Mouse (Mus musculus) intestine, postnatal 0 days (tissue): Measurements from ENCODE around the gene Plcb2. TPM values are rescaled to one million over a fixed set of nuclear protein-coding genes. Genes with fewer than 3 reads are reported as not detected.

Experiments
- ATAC-seq: fragments of 200-750 bp; cut with Nextera tagmentation; 2 replicates; pipeline ENCODE4 v1.8.0; 2017; ENCODE audit warnings: mild to moderate bottlenecking, moderate TSS enrichment, moderate library complexity
- H3K27ac ChIP-seq: fragments of 300-500 bp; sonication (generic); 2 replicates; pipeline ENCODE4 v1.5.1; 2014; ENCODE audit warnings: mild to moderate bottlenecking, low read depth, low read length, moderate library complexity
- H3K27me3 ChIP-seq: fragments of 300-500 bp; sonication (generic); replicated peaks from 2 replicates; pipeline ENCODE4 v1.6.1; 2014; ENCODE audit warnings: low read length, mixed read lengths; ENCODE audit not compliant: control insufficient read depth, insufficient read depth
- H3K36me3 ChIP-seq: fragments of 300-500 bp; sonication (generic); 2 replicates; pipeline ENCODE4 v1.6.1; 2014; ENCODE audit warnings: mild to moderate bottlenecking, moderate library complexity; ENCODE audit not compliant: control insufficient read depth, insufficient read depth
- H3K4me1 ChIP-seq: fragments of 300-500 bp; sonication (generic); replicated peaks from 2 replicates; pipeline ENCODE4 v1.6.1; 2014; ENCODE audit warnings: antibody characterized with exemption, low read length, mixed read lengths; ENCODE audit not compliant: control insufficient read depth, insufficient read depth
- H3K4me2 ChIP-seq: fragments of 300-500 bp; sonication (generic); replicated peaks from 2 replicates; pipeline ENCODE4 v1.6.1; 2014; ENCODE audit warnings: low read depth, mild to moderate bottlenecking, moderate library complexity
- H3K4me3 ChIP-seq: fragments of 300-500 bp; sonication (generic); 2 replicates; pipeline ENCODE4 v1.5.1; 2014; ENCODE audit warnings: low read depth, low read length
- H3K9ac ChIP-seq: fragments of 300-500 bp; sonication (generic); 2 replicates; pipeline ENCODE4 v1.6.1; 2014; ENCODE audit warnings: mild to moderate bottlenecking, low read depth, low read length
- H3K9me3 ChIP-seq: fragments of 300-500 bp; sonication (generic); 2 replicates; pipeline ENCODE4 v1.6.1; 2016; ENCODE audit warnings: mixed run types; ENCODE audit not compliant: control insufficient read depth
- CTCF ChIP-seq: sonication (generic); IDR thresholded peaks from 2 replicates; pipeline ENCODE4 v1.5.1; 2016; ENCODE audit warnings: low read depth, mild to moderate bottlenecking, control low read depth, antibody characterized with exemption, moderate library complexity
- WGBS: fragments of 180-500 bp; shearing (Covaris S2); extraction: QIAGEN DNeasy Blood & Tissue Kit; methylation state at CpG from one replicate; pipeline ENCODE4 v1.1.7; 2014; 5-methylcytosine and 5-hydroxymethylcytosine counted together
- polyA plus RNA-seq: library from polyadenylated mRNA; unstranded; fragments of >200 nt; fragmentation: Nextera tagmentation; extraction: Ambion mirVana; gene quantifications from 2 replicates; pipeline ENCODE4 v1.2.1, GENCODE M21; 2015

Gene Plcb2
- polyA plus RNA-seq, 1 experiment from 2014 or later: 0.59 TPM

DNA sequence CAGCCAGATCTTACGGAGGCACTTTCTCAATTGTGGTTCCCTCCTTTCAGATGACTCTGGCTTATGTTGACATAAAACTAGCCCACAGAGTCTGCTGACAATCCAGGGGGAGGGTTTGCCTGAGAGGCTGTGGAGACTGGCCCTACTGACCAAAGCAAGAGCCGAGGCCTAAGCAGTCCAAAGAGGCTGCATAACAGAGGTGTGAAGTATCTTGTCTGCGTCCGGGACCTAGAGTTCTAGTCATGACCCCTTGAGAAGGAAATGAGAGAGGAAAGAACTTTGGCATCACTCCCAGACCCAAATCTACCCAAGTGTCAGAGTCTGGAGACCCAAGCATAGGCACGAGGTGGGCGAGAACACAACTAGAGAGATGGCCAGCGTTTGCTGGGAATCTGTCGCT is 41.5 kb downstream of the Plcb2 start:
- Histone ChIP-seq H3K4me1 (no peaks in the 10 kb centered on the region), H3K4me2 (no peak overlapping the region), H3K9ac (no peak overlapping the region), H3K27ac (no peak overlapping the region), H3K27me3 (no peaks in the 10 kb centered on the region), H3K9me3 (no peaks in the 10 kb centered on the region), H3K36me3 (no peaks in the 10 kb centered on the region), H3K4me3 (no peak overlapping the region)
- ATAC-seq: no peak
- TF ChIP-seq CTCF: no peak
- 64% methylated on average over 8 of the region's 8 CpGs for WGBS

DNA sequence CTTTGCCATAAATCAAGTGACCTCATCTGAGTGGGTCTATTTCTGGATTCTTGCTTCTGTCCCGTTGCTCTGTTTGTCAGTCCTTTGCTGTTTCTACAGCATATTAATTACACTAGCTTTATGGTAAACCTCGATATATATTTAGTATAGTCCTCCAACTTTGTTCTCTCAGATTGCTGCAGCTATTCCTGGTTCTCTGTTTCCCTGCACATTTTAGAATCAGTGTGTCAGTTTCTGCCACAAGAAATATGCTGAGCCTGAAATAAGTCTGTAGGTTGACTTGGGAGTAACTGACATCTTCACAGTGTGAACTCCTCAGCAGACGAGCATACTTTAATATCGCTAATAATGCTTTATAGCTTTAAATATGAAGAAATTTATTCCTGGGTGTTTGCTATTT is 43.1 kb downstream of the Plcb2 start:
- 83% methylated on average over 4 of the region's 4 CpGs for WGBS
- Histone ChIP-seq H3K9me3 (no peaks in the 10 kb centered on the region), H3K4me2 (no peak overlapping the region), H3K4me3 (no peak overlapping the region), H3K9ac (no peak overlapping the region), H3K36me3 (no peaks in the 10 kb centered on the region), H3K27me3 (no peaks in the 10 kb centered on the region), H3K4me1 (no peaks in the 10 kb centered on the region), H3K27ac (no peak overlapping the region)
- no peak for ATAC-seq
- no peak for TF ChIP-seq CTCF

DNA sequence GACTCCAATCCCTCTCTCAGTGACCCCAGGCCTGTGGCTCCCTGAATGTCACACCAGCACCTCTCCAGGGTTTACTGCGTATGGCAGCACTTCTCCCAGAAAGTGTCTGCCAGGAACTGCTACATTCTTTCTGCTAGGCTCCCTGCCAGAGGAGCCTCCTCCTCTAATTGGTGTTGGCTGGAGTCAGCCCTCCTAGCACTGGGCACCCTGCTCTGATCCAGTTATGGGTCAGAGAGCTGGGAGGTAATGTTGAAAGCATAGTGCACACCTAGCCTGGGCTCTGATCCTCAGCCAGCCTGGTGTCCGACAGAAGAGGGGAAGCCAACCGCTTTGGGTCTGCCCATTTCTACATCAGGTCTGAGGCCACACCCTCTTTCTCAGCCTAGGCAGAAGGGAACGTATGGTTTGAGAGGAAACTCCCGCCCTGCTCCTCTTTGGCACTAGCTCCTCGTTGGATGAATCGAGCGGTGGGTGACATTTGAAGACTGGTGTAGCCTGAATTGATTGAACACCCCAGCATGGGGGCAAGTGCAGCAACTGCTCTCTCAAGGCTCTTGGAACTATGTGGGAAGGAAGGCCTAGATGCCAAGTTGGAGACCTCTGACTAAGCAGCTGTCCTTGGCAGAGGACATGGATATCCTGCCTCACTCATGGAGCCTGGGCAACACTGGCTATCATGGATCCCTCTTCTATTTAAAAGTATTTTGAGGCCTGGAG is 45.5 kb downstream of the Plcb2 start:
- H3K27me3 ChIP-seq: no peaks in the 10 kb centered on the region; the same call in 1 of the 2 replicates
- H3K9me3 ChIP-seq: no peaks in the 10 kb centered on the region
- no peak for TF ChIP-seq CTCF
- H3K4me1 ChIP-seq: no peaks in the 10 kb centered on the region
- no peak overlapping the region for H3K27ac ChIP-seq
- ATAC-seq: no peak
- no peak overlapping the region for H3K4me3 ChIP-seq
- H3K36me3 ChIP-seq: no peaks in the 10 kb centered on the region
- H3K4me2 ChIP-seq: no peak overlapping the region
- no peak overlapping the region for H3K9ac ChIP-seq
- 58% methylated on average over 8 of the region's 8 CpGs for WGBS

DNA sequence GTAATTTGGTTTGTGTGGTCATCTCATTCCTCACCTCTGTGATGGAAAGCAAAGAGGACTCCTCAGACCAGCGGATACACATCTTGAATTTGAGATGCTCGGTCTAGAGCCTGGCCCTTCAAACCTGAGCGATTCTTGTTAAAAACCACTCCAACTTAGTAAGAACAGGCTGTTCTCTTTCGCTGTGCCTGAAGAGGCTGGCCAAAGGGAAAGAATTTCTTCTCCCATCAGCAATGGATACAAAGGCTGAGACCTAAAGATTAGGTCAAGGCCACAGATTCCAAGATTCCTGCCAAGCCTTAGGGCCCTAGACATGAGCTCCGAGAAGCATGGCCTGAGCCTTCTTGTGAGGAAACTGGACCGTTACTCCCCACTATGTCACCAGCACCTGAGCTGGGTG is 47.3 kb downstream of the Plcb2 start:
- Histone ChIP-seq H3K4me2 (no peak overlapping the region), H3K9ac (no peak overlapping the region), H3K4me3 (no peak overlapping the region), H3K4me1 (no peaks in the 10 kb centered on the region), H3K27ac (no peak overlapping the region), H3K9me3 (no peaks in the 10 kb centered on the region), H3K36me3 (no peaks in the 10 kb centered on the region), H3K27me3 (peaks cover 12% of the 10 kb centered on the region)
- 91% methylated on average over 6 of the region's 6 CpGs for WGBS
- no peak for ATAC-seq
- no peak for TF ChIP-seq CTCF

DNA sequence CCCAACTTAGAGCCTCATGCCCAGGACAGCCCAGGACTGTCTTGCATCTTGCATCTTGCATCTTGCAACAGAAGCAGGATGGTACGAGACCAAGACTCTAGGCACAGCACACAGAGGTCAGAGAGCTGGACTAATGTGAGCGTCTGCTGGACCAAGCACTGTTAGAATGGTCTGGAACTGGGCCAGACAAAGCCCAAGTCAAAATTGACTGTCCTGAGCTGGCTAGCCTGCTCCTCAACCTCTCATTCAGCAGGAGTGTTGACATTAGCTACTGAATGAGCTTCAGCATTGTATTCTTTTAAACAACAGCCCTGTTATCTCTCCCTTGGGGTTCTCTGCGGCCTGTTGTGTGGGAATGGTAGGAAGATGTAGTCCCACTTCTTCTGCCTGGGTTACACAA is 48.7 kb downstream of the Plcb2 start:
- Histone ChIP-seq H3K4me3 (no peak overlapping the region), H3K9ac (no peak overlapping the region), H3K9me3 (no peaks in the 10 kb centered on the region), H3K4me1 (no peaks in the 10 kb centered on the region), H3K4me2 (no peak overlapping the region), H3K27me3 (peaks cover 21% of the 10 kb centered on the region), H3K36me3 (no peaks in the 10 kb centered on the region), H3K27ac (no peak overlapping the region)
- ATAC-seq: no peak
- no peak for TF ChIP-seq CTCF
- 89% methylated on average over 3 of the region's 3 CpGs for WGBS

DNA sequence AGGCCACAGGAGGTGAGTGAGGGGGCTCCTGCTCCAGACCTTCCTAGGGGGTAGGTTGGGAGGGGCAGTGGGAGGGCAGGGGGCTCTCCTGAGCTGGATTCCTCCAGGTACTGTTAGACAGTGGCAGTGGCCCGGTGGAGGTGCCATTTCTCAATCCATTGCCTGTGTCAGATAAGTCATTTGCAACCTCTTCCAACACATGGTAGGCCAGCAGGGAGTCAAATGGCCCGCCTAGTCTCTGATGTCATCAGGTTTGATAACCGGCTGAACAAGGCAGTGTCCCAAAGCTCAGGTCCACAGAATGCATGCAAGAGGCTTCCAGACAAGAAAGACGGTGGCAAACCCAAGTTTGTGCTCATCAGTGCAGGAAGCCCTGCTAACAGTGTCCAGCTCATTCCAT is 50.4 kb downstream of the Plcb2 start:
- WGBS: 20% methylated on average over 4 of the region's 4 CpGs
- Histone ChIP-seq H3K9ac (0 out of 2 replicates have a peak overlapping the region, but pooled peaks have one; percentile 40), H3K36me3 (no peaks in the 10 kb centered on the region), H3K4me1 (no peaks in the 10 kb centered on the region), H3K27me3 (peaks cover 21% of the 10 kb centered on the region), H3K4me3 (peak overlapping the region; percentile 51), H3K27ac (no peak overlapping the region), H3K9me3 (no peaks in the 10 kb centered on the region), H3K4me2 (peak overlapping the region; percentile 93)
- ATAC-seq: peak; percentile 60; the same call in 1 of the 2 replicates
- TF ChIP-seq CTCF: no peak
